Mouse (Mus musculus) ES-Bruce4 (cell line): ENCODE measurements around the gene Dcaf4.

ENCODE experiments used
- CTCF ChIP-seq: IDR thresholded peaks from one replicate; pipeline ENCODE4 v1.8.1; 2011; ENCODE audit warnings: low read depth, low read length
- POLR2A ChIP-seq: IDR thresholded peaks from one replicate; pipeline ENCODE4 v1.8.1; 2011; ENCODE audit warnings: low read length; ENCODE audit not compliant: insufficient read depth

DNA sequence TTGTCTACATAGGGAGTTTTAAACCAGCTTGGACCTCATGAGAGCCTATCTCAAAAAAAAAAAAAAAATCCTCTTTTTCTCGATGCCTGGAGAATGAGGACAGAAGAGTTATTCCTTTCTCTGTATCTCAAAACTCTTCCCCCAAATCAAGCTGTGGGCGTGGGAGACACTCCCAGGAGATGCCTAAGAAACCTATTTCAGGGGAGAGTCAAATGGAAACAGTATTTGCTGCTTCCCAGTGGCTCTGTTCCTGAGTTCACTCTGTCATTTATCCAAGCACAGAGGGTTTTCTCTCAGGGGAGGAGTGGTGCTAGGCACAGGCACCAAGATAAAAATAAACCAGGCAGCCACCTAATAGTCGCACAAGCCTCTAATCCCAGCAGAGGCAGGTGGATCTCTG, 27.5 kb upstream of the Dcaf4 start:
- TF ChIP-seq POLR2A (no peak), CTCF (no peak)
